Mouse (Mus musculus) kidney, adult 2 months (tissue): ENCODE data around the gene Xbp1. TPM values are rescaled to one million over a fixed set of nuclear protein-coding genes. Genes with fewer than 3 reads are reported as not detected.
A peak's percentile ranks its signal among the peaks of the same experiment; 100 is the strongest.

Experiments used
- DNase-seq: peaks from one replicate; pipeline ENCODE4 v3.0.0; 2021
- H3K27ac ChIP-seq: fragments of 200-500 bp; 2 replicates; pipeline ENCODE4 v1.5.1; 2012; ENCODE audit warnings: low read depth, low read length, control low read depth, inconsistent platforms; ENCODE audit not compliant: insufficient read depth
- H3K27me3 ChIP-seq: fragments of 200-500 bp; replicated peaks from 2 replicates; pipeline ENCODE4 v1.6.1; 2012; ENCODE audit warnings: mild to moderate bottlenecking, moderate library complexity, low read length, inconsistent platforms; ENCODE audit not compliant: control insufficient read depth, insufficient read depth
- H3K36me3 ChIP-seq: fragments of 200-500 bp; 2 replicates; pipeline ENCODE4 v1.6.1; 2012; ENCODE audit warnings: mild to moderate bottlenecking, moderate library complexity, low read length, inconsistent platforms; ENCODE audit not compliant: control insufficient read depth, insufficient read depth
- H3K4me1 ChIP-seq: fragments of 200-500 bp; 2 replicates; pipeline ENCODE4 v1.6.1; 2011; ENCODE audit warnings: low read length; ENCODE audit not compliant: control insufficient read depth, insufficient read depth
- H3K4me3 ChIP-seq: fragments of 200-500 bp; 2 replicates; pipeline ENCODE4 v1.5.1; 2011; ENCODE audit warnings: mild to moderate bottlenecking, low read depth, low read length, control low read depth; ENCODE audit not compliant: insufficient read depth
- CTCF ChIP-seq: fragments of 200-500 bp; conservative IDR thresholded peaks from 2 replicates; pipeline ENCODE4 v1.5.1; 2011; ENCODE audit warnings: low read depth, mild to moderate bottlenecking, control low read depth, low read length, moderate library complexity, mixed read lengths; ENCODE audit not compliant: insufficient read depth, insufficient read length
- POLR2A ChIP-seq: fragments of 200-500 bp; IDR thresholded peaks from one replicate; pipeline ENCODE4 v1.6.1; 2011; ENCODE audit warnings: low read depth, low read length, control low read depth
- WGBS: fragments of 180-500 bp; shearing (Covaris S2); methylation state at CpG from one replicate; pipeline ENCODE4 v1.1.7; 2018; 5-methylcytosine and 5-hydroxymethylcytosine counted together
- polyA plus RNA-seq: library from polyadenylated mRNA; depleted of rRNA; stranded (reverse); fragments of >200 nt; gene quantifications from 2 replicates; pipeline ENCODE4 v1.2.3, GENCODE M21; 2012

Xbp1 gene
- polyA plus RNA-seq, 1 experiment: 99.8 TPM

- peak; percentile 93 for DNase-seq
- under 1% methylated on average over 34 of the region's 34 CpGs for WGBS
- Histone ChIP-seq H3K4me3 (peak overlapping the region; percentile 92), H3K4me1 (peaks cover 14% of the 10 kb centered on the region), H3K36me3 (peaks cover 25% of the 10 kb centered on the region), H3K27ac (peak overlapping the region; percentile 68), H3K27me3 (no peaks in the 10 kb centered on the region)
- TF ChIP-seq CTCF (peak; percentile 75), POLR2A (no peak)
Measured at GRCm38 (mm10) chr11:5521516-5522291, 1.2 kb downstream of the Xbp1 start.

GRCm38 (mm10) chr11:5522798-5523415 lies 2.4 kb downstream of the Xbp1 start:
- TF ChIP-seq CTCF (no peak), POLR2A (no peak)
- peaks cover 17% of the 10 kb centered on the region for H3K4me1 ChIP-seq
- WGBS: 62% methylated on average over 11 of the region's 11 CpGs
- no peak for DNase-seq
- peak overlapping the region; percentile 29; the same call in 1 of the 2 replicates for H3K27ac ChIP-seq
- H3K36me3 ChIP-seq: peaks cover 25% of the 10 kb centered on the region
- no peaks in the 10 kb centered on the region for H3K27me3 ChIP-seq
- no peak overlapping the region for H3K4me3 ChIP-seq

GRCm38 (mm10) chr11:5525418-5525817 lies 5.0 kb downstream of the Xbp1 start:
- TF ChIP-seq CTCF: no peak
- no peak for TF ChIP-seq POLR2A
- Histone ChIP-seq H3K4me1 (peaks cover 28% of the 10 kb centered on the region), H3K4me3 (no peak overlapping the region), H3K27me3 (no peaks in the 10 kb centered on the region), H3K27ac (no peak overlapping the region), H3K36me3 (peaks cover 25% of the 10 kb centered on the region)
- DNase-seq: no peak
- 78% methylated on average over 4 of the region's 4 CpGs for WGBS

- H3K27me3 ChIP-seq: no peaks in the 10 kb centered on the region
- DNase-seq: peak; percentile 43
- H3K36me3 ChIP-seq: peaks cover 32% of the 10 kb centered on the region
- TF ChIP-seq CTCF (no peak), POLR2A (peak; percentile 11)
- no peak overlapping the region for H3K27ac ChIP-seq
- no peak overlapping the region for H3K4me3 ChIP-seq
- 72% methylated on average over 7 of the region's 7 CpGs for WGBS
- peaks cover 37% of the 10 kb centered on the region for H3K4me1 ChIP-seq
Measured at GRCm38 (mm10) chr11:5526573-5527439, 6.3 kb downstream of the Xbp1 start.

GRCm38 (mm10) chr11:5527865-5528523 lies 7.5 kb downstream of the Xbp1 start:
- no peak overlapping the region for H3K27ac ChIP-seq
- no peak overlapping the region for H3K4me3 ChIP-seq
- H3K4me1 ChIP-seq: peaks cover 38% of the 10 kb centered on the region
- peaks cover 28% of the 10 kb centered on the region for H3K36me3 ChIP-seq
- no peak for DNase-seq
- H3K27me3 ChIP-seq: no peaks in the 10 kb centered on the region
- 80% methylated on average over 5 of the region's 5 CpGs for WGBS
- no peak for TF ChIP-seq POLR2A
- no peak for TF ChIP-seq CTCF

GRCm38 (mm10) chr11:5528841-5529240 lies 8.4 kb downstream of the Xbp1 start:
- H3K36me3 ChIP-seq: peaks cover 22% of the 10 kb centered on the region
- peak overlapping the region; percentile 77; the same call in 1 of the 2 replicates for H3K27ac ChIP-seq
- WGBS: 25% methylated on average over 5 of the region's 5 CpGs
- no peak overlapping the region for H3K4me3 ChIP-seq
- DNase-seq: no peak
- H3K27me3 ChIP-seq: no peaks in the 10 kb centered on the region
- peaks cover 41% of the 10 kb centered on the region for H3K4me1 ChIP-seq
- TF ChIP-seq POLR2A (no peak), CTCF (no peak)
